Mouse (Mus musculus) heart, adult 11 months (tissue): ENCODE data around the gene Tenm3.
A peak's percentile ranks its signal among the peaks of the same experiment; 100 is the strongest.

Source experiments
- DNase-seq: peaks from one replicate; pipeline ENCODE4 v3.0.0; 2022

Gene Tenm3

GRCm38 (mm10) chr8:48511546-48511945 lies 332.2 kb downstream of the Tenm3 start:
- DNase-seq = no peak

DNA sequence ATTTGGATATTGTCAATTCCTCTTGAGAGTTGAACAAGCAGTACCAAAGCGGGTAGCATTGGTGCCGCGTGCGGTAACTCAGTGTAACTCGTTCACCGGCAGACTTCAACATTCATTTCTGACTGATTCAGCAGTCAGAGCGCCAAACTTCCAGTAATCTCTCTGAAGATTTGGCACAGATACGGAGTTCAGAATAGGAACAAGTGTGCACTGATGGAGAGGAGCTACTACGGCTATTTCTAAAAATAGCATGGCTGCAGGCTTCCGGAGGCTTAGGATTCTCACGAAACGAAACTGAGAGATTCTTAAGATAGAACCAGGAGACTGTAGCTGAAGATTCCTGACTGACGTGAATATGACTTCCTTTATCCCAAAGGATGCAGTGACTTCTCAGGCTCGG lies 332.6 kb downstream of the Tenm3 start:
- DNase-seq = no peak

- peak; percentile 72 for DNase-seq
These were observed 334.8 kb downstream of the Tenm3 start for GRCm38 (mm10) chr8:48508641-48509599.

GRCm38 (mm10) chr8:48507719-48508501 lies 335.8 kb downstream of the Tenm3 start:
- peak; percentile 9 for DNase-seq

GRCm38 (mm10) chr8:48492491-48492890 lies 351.3 kb downstream of the Tenm3 start:
- peak; percentile 94 for DNase-seq

DNA sequence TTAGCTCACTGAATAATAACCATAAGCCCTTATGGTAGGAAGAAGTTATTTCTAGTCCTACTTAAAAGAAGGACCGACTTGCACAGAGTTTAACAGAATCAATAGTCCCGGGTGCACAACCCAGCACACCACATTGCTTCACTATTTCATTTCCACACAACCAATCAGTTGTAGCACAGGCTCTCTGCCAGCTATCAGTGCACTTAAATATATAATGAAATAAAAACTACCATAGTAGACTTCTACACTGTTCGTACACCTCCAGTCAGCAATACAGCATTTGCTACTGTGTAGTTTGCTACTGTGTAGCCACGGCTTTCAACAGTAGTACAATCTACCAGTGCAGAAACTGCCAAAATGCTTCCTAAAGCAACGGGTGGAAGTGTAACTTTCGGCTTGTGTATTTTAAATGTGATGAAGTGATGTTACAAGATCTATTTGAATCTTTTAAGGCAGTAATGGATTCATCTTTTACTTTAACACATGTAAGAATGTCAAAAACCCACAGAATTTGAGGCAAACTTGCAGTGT lies 353.1 kb downstream of the Tenm3 start:
- DNase-seq = peak; percentile 36

DNA sequence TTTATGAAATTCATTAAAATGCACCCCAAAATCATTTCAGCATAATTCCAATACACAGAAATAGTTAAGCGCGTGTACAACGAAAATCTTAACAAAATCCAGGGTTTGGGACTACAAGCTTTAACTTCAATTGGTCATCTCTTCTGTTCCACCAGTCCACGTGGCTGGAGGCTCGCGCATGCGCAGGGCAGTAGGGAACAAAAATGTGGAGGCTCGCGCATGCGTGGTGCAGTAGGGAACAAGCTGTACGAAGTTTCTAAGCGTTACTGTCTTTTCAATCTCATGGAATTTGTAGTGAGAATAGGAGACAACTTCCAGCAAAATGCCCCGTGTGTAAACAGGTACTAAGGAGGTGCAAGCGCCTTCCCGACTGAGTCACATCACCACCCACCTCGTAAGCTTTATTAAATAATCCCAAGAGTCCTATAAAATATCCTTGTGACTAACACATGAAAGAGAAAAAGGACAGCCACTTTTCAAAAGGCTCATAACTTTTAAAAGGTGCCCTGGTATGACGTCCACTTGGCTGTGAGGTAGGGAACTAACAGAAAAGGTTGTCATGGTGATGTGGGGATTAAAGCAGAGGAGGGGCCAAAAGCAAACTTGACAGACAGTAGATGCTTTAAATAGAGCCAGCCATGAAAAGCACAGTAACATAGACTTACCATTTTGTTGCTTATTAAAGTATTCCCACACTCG lies 353.7 kb downstream of the Tenm3 start:
- peak; percentile 58 for DNase-seq

- no peak for DNase-seq
These were observed 354.3 kb downstream of the Tenm3 start for GRCm38 (mm10) chr8:48489417-48489816.

DNA sequence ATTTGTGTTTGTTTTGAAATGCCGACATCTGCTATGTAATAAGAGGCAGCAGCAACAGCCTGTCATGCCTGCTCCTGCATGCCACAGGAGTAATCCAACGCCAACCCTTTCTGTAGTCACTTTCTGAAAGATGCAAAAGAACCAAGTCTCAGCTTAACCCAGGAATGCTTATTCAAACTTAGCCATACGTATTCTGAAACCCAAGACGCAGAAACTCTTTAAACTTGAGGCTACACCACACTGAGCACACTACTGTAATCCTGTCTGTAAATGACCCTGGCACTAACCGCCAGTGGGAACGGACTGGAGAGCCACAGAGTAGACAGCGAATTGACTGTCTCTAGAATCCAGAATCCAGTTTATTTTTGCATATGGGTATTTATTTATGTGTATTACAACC lies 354.9 kb downstream of the Tenm3 start:
- DNase-seq = peak; percentile 69

DNA sequence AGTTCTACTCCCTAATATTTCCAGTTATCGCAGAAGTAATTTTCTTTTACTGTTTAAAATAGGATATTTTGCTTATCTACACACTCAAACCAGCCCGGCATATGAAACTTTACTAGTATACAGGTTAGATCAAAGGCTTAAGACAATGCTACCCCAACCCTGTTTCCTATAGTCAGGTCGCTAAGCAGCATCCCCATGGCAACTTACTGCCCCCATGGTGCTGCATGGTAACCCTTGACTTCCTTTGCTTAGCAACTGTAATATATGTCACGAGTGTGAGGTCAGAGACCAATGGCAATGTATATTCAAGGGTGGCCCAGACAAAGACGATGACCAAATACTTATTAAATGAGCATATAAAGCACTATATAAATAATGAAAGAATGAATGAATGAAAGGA lies 359.6 kb downstream of the Tenm3 start:
- peak; percentile 50 for DNase-seq

DNA sequence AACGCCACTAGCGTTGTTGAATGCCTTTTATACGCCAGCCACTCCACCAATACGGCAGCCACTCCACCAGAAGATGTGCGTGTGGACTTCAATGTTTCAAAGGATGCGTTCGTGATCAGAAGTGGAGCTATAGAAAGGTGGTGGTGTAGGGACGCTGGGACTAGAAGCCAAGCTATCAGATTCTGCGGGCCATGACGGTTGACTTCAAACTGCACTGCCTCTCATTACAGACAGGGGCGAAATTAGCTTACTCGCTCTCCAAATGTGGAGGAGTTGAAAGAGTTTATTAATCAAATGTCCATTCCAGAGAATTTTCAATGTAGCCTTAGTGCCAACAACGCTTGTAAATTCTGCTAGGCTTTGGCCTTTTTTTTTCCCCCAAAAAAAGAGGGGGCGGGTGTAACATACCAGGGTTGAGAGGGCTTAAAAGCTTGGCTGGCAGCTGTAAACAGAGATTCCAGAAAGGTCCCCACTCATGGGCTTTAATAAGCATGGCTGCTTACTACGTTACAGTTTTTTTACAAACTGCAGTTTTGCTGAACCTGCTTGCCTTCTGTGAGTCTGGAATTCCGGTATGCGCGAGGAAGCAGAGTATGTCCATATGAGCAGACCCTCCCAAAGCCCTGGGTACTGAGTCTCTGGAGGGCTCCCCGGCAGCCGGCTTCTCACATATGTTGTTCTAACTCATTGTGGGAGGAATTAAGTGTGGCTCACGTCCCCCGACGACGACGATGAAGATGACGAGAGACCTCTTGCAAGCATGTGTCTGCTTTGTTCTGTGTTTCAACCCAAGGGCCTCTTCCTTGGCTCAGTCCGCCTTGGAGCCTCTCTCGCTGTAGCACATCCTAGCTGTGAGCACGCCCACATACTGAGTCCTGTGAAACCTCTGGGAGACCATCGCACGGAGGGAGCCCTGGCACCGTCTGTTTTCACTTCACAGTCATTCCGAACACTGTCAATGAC lies 361.8 kb downstream of the Tenm3 start:
- peak; percentile 93 for DNase-seq

DNA sequence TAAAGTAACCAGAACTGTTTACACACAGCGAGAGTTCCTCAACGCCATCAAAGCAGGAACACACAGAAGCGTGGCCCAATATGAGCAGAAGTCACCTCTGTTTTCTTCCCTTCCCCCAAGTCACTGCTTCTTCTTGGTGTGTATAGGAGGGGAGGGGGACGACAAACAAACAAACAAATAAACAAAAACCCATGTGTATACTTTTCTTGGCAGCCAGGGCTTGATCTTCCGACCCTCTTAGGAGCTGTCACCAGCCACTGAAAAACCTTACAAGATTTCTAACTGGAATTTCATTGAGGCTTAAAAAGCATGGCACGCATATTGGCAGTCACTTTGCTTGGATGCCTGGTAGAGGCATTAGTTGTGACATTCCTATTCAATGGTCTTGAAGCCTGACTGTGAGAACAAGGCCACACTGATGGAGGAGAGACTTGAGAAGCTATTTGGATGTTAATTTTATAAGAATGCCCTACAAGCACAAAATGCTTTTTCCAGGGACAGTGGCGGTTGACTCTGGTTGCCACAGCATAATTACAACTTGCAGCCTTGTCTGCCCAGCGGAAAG lies 366.3 kb downstream of the Tenm3 start:
- peak; percentile 16 for DNase-seq

DNA sequence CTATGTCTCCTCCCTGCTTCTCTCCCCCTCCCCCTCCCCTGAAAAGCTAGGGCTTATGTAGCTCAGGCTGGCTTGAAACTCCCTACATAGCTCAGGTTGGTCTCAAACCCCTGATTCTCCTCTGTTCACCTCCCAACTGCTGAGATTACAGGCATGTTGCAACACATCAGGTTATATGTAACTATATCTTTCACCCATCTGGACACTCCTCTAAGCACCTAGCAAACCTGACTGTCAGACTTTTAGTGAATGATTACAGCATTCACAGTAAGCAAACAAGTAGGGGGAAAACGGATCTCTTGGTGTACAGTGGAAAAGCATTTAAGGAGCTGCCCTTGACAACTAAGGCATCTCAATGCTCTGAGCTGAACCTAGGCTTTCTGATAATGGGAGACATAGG lies 366.9 kb downstream of the Tenm3 start:
- DNase-seq = peak; percentile 39

GRCm38 (mm10) chr8:48467633-48468032 lies 376.1 kb downstream of the Tenm3 start:
- peak; percentile 62 for DNase-seq

DNA sequence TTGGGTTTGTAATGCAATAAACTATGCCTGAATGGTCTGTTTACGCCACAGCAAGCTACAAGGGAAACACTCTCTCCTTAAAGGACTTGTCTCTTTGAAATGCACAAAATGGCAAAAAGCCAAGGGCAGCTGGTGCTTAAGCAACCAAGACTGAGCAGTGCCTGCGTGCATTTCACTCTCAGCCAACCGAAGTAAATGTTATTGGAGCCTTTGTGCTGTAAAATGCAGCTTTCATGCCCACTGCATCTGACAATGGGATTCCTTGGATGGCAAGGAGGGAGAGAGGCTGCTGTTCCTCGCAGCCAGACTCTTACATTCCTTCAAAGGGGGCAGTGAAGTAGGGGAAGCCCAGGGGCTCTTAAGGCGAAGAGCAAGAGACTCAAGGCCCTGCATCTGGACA lies 385.4 kb downstream of the Tenm3 start:
- peak; percentile 53 for DNase-seq

- DNase-seq = peak; percentile 80
These were observed 387.2 kb downstream of the Tenm3 start for GRCm38 (mm10) chr8:48456328-48457124.

- DNase-seq = peak; percentile 86
These were observed 392.5 kb downstream of the Tenm3 start for GRCm38 (mm10) chr8:48451247-48451635.

- DNase-seq = peak; percentile 93
These were observed 393.1 kb downstream of the Tenm3 start for GRCm38 (mm10) chr8:48450397-48451246.

DNA sequence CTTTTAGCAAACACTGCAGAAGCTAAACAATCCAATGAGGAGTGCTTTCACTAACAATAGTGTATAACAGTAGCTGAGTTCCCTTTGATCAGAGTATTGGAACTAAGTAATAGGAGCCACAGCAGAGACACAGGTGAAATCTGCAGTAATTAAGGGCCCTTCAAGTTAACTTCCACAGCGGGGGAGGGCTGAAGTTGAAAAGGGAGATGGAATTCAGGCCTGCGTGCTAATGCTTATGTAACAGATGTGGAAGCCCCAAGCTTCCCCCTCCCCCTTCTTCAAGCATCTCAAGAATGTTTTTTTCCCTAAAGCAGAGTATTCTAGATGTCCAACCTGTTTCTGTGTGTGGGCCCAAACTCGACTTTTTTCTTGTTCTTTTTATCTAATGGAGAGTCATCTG lies 394.1 kb downstream of the Tenm3 start:
- DNase-seq = peak; percentile 31
